Mouse (Mus musculus) G1E (cell line): ENCODE measurements around the gene Tvp23b. TPM values are rescaled to one million over a fixed set of nuclear protein-coding genes. Genes with fewer than 3 reads are reported as not detected.
A peak's percentile ranks its signal among the peaks of the same experiment; 100 is the strongest.

Source experiments
- ATAC-seq: 2 replicates; pipeline ENCODE4 v1.8.0; 2016; ENCODE audit warnings: mild to moderate bottlenecking; ENCODE audit not compliant: insufficient number of reproducible peaks, poor library complexity, low FRiP score, severe bottlenecking; ENCODE audit errors: extremely low read depth
- DNase-seq: peaks from one replicate; pipeline ENCODE4 v3.0.0; 2012; ENCODE audit warnings: low spot score
- H3K27me3 ChIP-seq: 2 replicates; pipeline ENCODE4 v1.6.1; 2012; ENCODE audit warnings: mild to moderate bottlenecking, low read length, inconsistent platforms; ENCODE audit not compliant: insufficient read depth
- H3K36me3 ChIP-seq: replicated peaks from 2 replicates; pipeline ENCODE3; 2012; ENCODE audit warnings: mild to moderate bottlenecking, inconsistent platforms
- H3K4me1 ChIP-seq: 2 replicates; pipeline ENCODE4 v1.6.1; 2012; ENCODE audit warnings: low read depth, low read length, inconsistent platforms, mixed read lengths; ENCODE audit not compliant: insufficient read depth
- H3K4me3 ChIP-seq: 2 replicates; pipeline ENCODE4 v1.5.1; 2012; ENCODE audit warnings: low read depth, mild to moderate bottlenecking, inconsistent platforms, low read length, moderate library complexity, mixed read lengths
- H3K9me3 ChIP-seq: replicated peaks from 2 replicates; pipeline ENCODE4 v1.6.1; 2012; ENCODE audit warnings: inconsistent platforms
- CTCF ChIP-seq: IDR thresholded peaks from 2 replicates; pipeline ENCODE4 v1.5.1; 2012; ENCODE audit warnings: low read depth, low read length, inconsistent platforms, mixed read lengths
- GATA1 ChIP-seq: IDR thresholded peaks from 2 replicates; pipeline ENCODE4 v1.6.1; 2012; ENCODE audit warnings: borderline replicate concordance, low read length, inconsistent platforms, mixed read lengths
- GATA2 ChIP-seq: IDR thresholded peaks from 2 replicates; pipeline ENCODE4 v1.6.1; 2012; ENCODE audit warnings: low read depth, low read length, inconsistent platforms, borderline replicate concordance
- POLR2AphosphoS5 ChIP-seq: IDR thresholded peaks from 2 replicates; pipeline ENCODE4 v1.6.1; 2012; ENCODE audit warnings: low read depth, low read length, inconsistent platforms; ENCODE audit not compliant: insufficient replicate concordance
- TAL1 ChIP-seq: conservative IDR thresholded peaks from 2 replicates; pipeline ENCODE4 v1.6.1; 2012; ENCODE audit warnings: low read depth, low read length, inconsistent platforms, mixed read lengths
- polyA plus RNA-seq: library from polyadenylated mRNA; stranded (reverse); fragments of >175 nt; gene quantifications from 2 replicates; pipeline ENCODE4 v1.2.3, GENCODE M21; 2012
- total RNA-seq, 2 experiments: library from RNA; stranded (forward) in 1 of 2; stranded (reverse) in 1 of 2; fragments of 200-1000 nt in 1 of 2; fragments of >200 nt in 1 of 2; fragmentation: Nextera tagmentation in 1 of 2; gene quantifications; 2 replicates each; pipeline ENCODE4 v1.2.3; 2014 to 2017

The Tvp23b gene
- total RNA-seq (2014; fragmentation: Nextera tagmentation) (24.8 and 33.0 TPM in 2 replicates), total RNA-seq (2017) (46.5 and 53.7 TPM in 2 replicates), polyA plus RNA-seq (1.9 and 3.3 TPM in 2 replicates)

DNA sequence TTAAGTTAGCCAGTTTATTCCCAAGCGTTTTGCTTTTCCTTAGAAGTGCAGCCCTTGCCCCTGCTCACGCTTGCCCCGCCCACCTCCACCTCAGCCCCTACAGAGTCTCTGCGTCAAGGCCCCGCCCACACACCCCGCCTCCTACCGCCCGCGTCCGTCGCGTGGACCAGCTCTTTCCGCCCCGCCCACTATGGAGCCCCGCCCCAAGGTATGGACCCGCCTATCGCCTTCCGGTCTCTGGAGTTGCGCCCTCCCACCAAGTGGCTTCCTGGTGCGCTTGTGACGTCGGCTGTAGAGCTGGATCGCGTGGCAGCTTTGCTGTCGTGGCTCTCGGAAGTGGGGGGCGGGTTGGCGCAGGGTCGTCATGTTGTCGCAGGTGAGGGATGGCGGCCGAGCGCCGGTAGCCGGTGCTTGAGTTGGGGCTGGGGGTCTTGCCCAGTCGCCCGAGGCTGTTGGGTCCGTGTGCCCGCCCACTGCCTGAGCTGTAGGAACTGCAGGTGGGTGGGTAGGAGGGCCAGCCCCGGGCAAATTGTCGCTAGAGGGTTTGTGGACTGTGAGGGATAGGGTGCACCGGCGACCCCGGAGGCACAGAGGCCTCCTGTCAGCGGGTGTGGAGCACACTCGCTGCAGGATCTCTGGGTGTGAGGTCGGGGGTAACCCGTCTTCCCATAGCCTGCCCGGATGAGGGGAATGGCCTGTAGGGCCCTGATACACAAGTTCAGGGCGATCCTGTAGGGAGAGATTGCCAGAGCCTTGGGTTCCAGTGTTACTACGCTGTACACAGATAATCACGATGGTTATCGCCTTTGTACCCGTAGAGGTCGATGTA, at the start of gene Tvp23b:
Gene Tvp23b, plus strand, starts transcription at position 236 of the 829 bp plus-strand sequence.
- TF ChIP-seq POLR2AphosphoS5 (no peak), GATA1 (no peak), CTCF (no peak), GATA2 (no peak), TAL1 (no peak)
- H3K4me3 ChIP-seq = peak within 1 kb of the TSS; percentile 89
- peak; percentile 98 for ATAC-seq
- H3K27me3 ChIP-seq = peaks cover 12% of the 10 kb centered on the region
- H3K4me1 ChIP-seq = peaks cover 15% of the 10 kb centered on the region; the same call in 1 of the 2 replicates
- peaks cover 21% of the 10 kb centered on the region for H3K36me3 ChIP-seq
- DNase-seq = peak; percentile 95
- peaks cover 2% of the 10 kb centered on the region; the same call in 1 of the 2 replicates for H3K9me3 ChIP-seq

DNA sequence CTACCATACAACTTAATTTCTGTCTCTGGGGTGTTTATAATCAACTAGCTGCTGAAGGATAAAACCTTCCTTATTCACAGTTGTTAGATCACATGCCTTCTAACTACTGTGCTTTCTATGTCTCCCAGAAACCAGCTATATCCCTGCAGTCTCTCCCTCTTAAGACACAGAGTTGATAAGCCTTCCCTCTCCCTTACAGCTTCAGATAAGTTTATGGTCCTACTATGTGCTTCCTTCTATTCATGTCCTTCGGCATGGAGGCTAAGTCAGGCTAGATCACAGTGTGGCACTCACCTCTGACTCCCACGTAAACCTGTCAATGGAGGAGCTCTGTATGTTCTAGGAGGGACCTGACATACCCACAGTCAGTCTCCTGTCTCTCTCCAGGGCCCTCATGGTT, 48.9 kb upstream of the Tvp23b start:
- TF ChIP-seq TAL1 = no peak
- no peak for TF ChIP-seq CTCF
- TF ChIP-seq GATA1 = no peak
- H3K9me3 ChIP-seq = no peaks in the 10 kb centered on the region
- no peak for DNase-seq
- no peaks in the 10 kb centered on the region for H3K4me1 ChIP-seq
- H3K36me3 ChIP-seq = peaks cover 28% of the 10 kb centered on the region
- no peak overlapping the region for H3K4me3 ChIP-seq
- no peak for ATAC-seq
- no peaks in the 10 kb centered on the region for H3K27me3 ChIP-seq

DNA sequence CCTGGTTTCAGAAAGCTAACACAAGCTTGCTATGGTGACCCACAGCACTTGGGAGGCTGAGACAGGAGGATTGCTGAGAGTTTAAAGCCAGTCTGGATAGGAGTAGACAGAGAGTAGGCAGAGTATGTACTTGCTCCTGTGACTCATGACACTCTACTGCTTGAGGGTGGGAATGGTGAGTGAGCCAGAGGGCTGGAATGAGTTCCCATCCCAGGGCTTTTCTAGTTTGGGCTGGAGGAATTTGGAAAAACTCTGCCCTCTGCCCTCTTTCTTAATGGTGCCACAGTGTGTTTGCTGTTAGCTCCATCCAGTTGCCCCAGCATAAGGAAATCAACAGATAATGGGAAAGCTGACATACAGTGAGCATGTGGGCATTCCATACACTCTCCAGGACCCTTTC, 47.3 kb upstream of the Tvp23b start:
- no peak for ATAC-seq

DNA sequence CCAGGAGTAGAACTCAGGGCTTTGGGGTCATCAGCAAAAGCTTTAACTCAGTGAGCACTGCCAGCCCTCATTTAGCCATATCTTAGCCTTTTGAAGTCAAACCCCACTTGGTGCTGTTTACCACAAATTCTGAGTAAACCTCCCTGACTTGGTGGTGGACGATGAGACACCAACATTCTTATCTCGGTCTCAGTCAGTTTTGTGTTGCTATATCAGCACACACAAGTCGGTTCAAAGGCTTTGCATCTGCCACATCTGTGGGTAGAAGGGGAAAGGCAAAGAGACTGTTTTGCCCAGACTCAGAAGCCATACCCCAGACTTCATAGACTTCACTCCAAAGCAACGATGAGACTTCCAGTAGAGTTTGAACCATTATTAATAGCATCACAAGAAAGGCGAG, 34.7 kb upstream of the Tvp23b start:
- DNase-seq = no peak
- no peaks in the 10 kb centered on the region for H3K9me3 ChIP-seq
- ATAC-seq = no peak
- H3K36me3 ChIP-seq = peaks cover 11% of the 10 kb centered on the region
- no peak for TF ChIP-seq GATA1
- no peak for TF ChIP-seq CTCF
- no peak for TF ChIP-seq POLR2AphosphoS5
- TF ChIP-seq TAL1 = no peak
- TF ChIP-seq GATA2 = no peak
- H3K27me3 ChIP-seq = peaks cover 23% of the 10 kb centered on the region
- H3K4me3 ChIP-seq = no peak overlapping the region
- no peaks in the 10 kb centered on the region for H3K4me1 ChIP-seq

More for the DNA sequence above, 47.3 kb upstream of the Tvp23b start:
- Histone ChIP-seq H3K4me1 (no peaks in the 10 kb centered on the region), H3K27me3 (no peaks in the 10 kb centered on the region), H3K36me3 (peaks cover 30% of the 10 kb centered on the region), H3K9me3 (no peaks in the 10 kb centered on the region), H3K4me3 (no peak overlapping the region)
- TF ChIP-seq GATA2 (no peak), POLR2AphosphoS5 (no peak), TAL1 (no peak), GATA1 (no peak), CTCF (no peak)
- DNase-seq = no peak

DNA sequence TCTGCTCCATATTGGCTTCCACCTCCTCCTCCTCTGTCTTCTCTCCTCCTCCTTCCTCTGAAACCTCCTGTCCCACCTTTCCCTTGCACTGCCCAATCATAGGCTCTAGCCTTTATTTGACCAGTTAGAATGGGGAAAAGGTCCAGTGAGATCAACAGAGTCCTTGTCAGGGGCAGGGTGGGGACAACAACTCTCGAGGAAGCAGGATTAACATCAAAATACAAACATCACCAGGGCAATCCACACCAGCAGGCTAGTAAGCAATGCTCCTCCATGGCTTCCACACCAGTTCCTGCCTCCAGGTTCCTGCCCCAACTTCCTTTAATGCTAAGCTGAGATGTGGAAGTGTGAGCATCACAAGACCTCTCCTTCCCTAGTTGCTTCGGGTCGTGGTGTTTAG, 33.5 kb upstream of the Tvp23b start:
- ATAC-seq = no peak
- DNase-seq = no peak
- Histone ChIP-seq H3K9me3 (no peaks in the 10 kb centered on the region), H3K4me3 (no peak overlapping the region), H3K4me1 (no peaks in the 10 kb centered on the region), H3K27me3 (peaks cover 23% of the 10 kb centered on the region), H3K36me3 (peaks cover 4% of the 10 kb centered on the region)
- TF ChIP-seq CTCF (no peak), GATA2 (no peak), POLR2AphosphoS5 (no peak), GATA1 (no peak), TAL1 (no peak)

DNA sequence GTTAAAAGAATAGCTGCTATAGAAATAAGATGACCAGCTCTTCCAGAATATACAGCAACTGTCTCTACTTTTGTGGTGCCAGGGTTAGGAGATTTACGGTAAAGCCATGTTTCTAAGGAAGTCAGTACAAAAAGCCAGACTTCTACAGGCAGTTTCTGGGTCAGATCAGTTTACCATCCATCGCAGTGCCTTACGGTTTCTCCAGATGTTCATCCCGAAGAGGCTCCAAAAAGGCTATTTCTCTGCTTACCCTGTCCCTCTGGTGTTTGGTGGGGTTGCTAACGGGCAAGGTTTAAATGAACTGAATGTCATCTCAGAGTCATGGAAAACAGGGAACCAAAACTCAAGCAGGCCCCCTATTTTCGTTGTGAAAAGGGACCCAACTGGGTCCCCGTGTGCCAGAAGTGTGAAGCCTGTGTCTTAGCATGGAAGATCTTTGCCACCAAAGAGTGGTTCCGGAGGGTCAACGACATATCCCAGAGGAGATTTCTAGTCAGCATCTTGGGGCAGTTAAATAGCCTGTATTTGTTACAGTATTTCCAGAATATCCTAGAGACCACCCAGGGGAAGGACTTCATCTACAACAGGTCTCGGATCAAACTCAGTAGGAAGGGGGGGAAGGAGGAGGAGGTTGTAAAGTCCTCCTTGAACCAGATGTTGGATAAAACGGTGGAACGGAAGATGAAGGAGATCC, 32.1 kb upstream of the Tvp23b start, which contains the start of gene Fbxw10:
Gene Fbxw10, plus strand, starts transcription at position 109 of the 694 bp plus-strand sequence.
- TF ChIP-seq POLR2AphosphoS5 (no peak), GATA2 (no peak), TAL1 (no peak), CTCF (no peak), GATA1 (no peak)
- Histone ChIP-seq H3K27me3 (peaks cover 26% of the 10 kb centered on the region), H3K4me1 (no peaks in the 10 kb centered on the region), H3K36me3 (no peaks in the 10 kb centered on the region), H3K9me3 (no peaks in the 10 kb centered on the region), H3K4me3 (no peak within 1 kb of the TSS)
- DNase-seq (no peak), ATAC-seq (no peak)
